Mouse (Mus musculus): ENCODE data around the gene Npcd. TPM values are rescaled to one million over a fixed set of nuclear protein-coding genes. Genes with fewer than 3 reads are reported as not detected.
A peak's percentile ranks its signal among the peaks of the same experiment; 100 is the strongest.

The Npcd gene
- polyA plus RNA-seq, 1 experiment: 0.55 TPM

GRCm38 (mm10) chr15:79744001-79744400 lies 90.0 kb downstream of the Npcd start:
- WGBS: 95% methylated on average over 11 of the region's 11 CpGs
- no peak overlapping the region for H3K4me3 ChIP-seq (ENCODE audit: control insufficient read depth, insufficient read depth, low read length)
- no peaks in the 10 kb centered on the region for H3K27me3 ChIP-seq (ENCODE audit: control insufficient read depth, insufficient read depth, low read length)
- no peak overlapping the region for H3K27ac ChIP-seq (ENCODE audit: control insufficient read depth, insufficient read depth, low read length)
- no peaks in the 10 kb centered on the region for H3K36me3 ChIP-seq (ENCODE audit: control insufficient read depth, insufficient read depth, low read length)
- H3K4me1 ChIP-seq (replicated peaks; ENCODE audit: control insufficient read depth, insufficient read depth, low read length): peaks cover 26% of the 10 kb centered on the region
- no peak for TF ChIP-seq CTCF (IDR thresholded peaks at IDR 0.05; ENCODE audit: borderline replicate concordance, control insufficient read depth, extremely low read depth, insufficient read depth, low read length, poor library complexity)
- TF ChIP-seq POLR2A (IDR thresholded peaks at IDR 0.05; ENCODE audit: control insufficient read depth, extremely low read depth, insufficient read depth, low read length, poor library complexity): no peak
- DNase-seq: no peak

GRCm38 (mm10) chr15:79742706-79743023 lies 91.4 kb downstream of the Npcd start:
- no peak for DNase-seq
- Histone ChIP-seq H3K4me1 (replicated peaks; ENCODE audit: control insufficient read depth, insufficient read depth, low read length) (peaks cover 28% of the 10 kb centered on the region), H3K4me3 (ENCODE audit: control insufficient read depth, insufficient read depth, low read length) (peak overlapping the region; percentile 96), H3K36me3 (ENCODE audit: control insufficient read depth, insufficient read depth, low read length) (peaks cover 9% of the 10 kb centered on the region), H3K27me3 (ENCODE audit: control insufficient read depth, insufficient read depth, low read length) (no peaks in the 10 kb centered on the region), H3K27ac (ENCODE audit: control insufficient read depth, insufficient read depth, low read length) (no peak overlapping the region)
- TF ChIP-seq CTCF (IDR thresholded peaks at IDR 0.05; ENCODE audit: borderline replicate concordance, control insufficient read depth, extremely low read depth, insufficient read depth, low read length, poor library complexity) (no peak), POLR2A (IDR thresholded peaks at IDR 0.05; ENCODE audit: control insufficient read depth, extremely low read depth, insufficient read depth, low read length, poor library complexity) (no peak)
- WGBS: 0% methylated on average over 23 of the region's 23 CpGs

GRCm38 (mm10) chr15:79741921-79742705 lies 91.9 kb downstream of the Npcd start, which contains the start of gene Sun2:
Gene Sun2, minus strand, starts transcription at chr15:79742536.
- Histone ChIP-seq H3K27me3 (ENCODE audit: control insufficient read depth, insufficient read depth, low read length) (no peaks in the 10 kb centered on the region), H3K36me3 (ENCODE audit: control insufficient read depth, insufficient read depth, low read length) (peaks cover 14% of the 10 kb centered on the region), H3K4me1 (replicated peaks; ENCODE audit: control insufficient read depth, insufficient read depth, low read length) (peaks cover 28% of the 10 kb centered on the region), H3K4me3 (ENCODE audit: control insufficient read depth, insufficient read depth, low read length) (peak within 1 kb of the TSS; percentile 96), H3K27ac (ENCODE audit: control insufficient read depth, insufficient read depth, low read length) (peak within 1 kb of the TSS; percentile 92)
- peak; percentile 95 for DNase-seq
- under 1% methylated on average over 93 of the region's 93 CpGs for WGBS
- TF ChIP-seq POLR2A (IDR thresholded peaks at IDR 0.05; ENCODE audit: control insufficient read depth, extremely low read depth, insufficient read depth, low read length, poor library complexity): peak; percentile 73
- 0 out of 2 replicates have a peak, but pooled peaks have one; percentile 30 for TF ChIP-seq CTCF (IDR thresholded peaks at IDR 0.05; ENCODE audit: borderline replicate concordance, control insufficient read depth, extremely low read depth, insufficient read depth, low read length, poor library complexity)

GRCm38 (mm10) chr15:79741173-79741858 lies 92.7 kb downstream of the Npcd start:
- peaks cover 22% of the 10 kb centered on the region for H3K36me3 ChIP-seq (ENCODE audit: control insufficient read depth, insufficient read depth, low read length)
- no peak for TF ChIP-seq CTCF (IDR thresholded peaks at IDR 0.05; ENCODE audit: borderline replicate concordance, control insufficient read depth, extremely low read depth, insufficient read depth, low read length, poor library complexity)
- no peak for TF ChIP-seq POLR2A (IDR thresholded peaks at IDR 0.05; ENCODE audit: control insufficient read depth, extremely low read depth, insufficient read depth, low read length, poor library complexity)
- DNase-seq: peak; percentile 55
- H3K4me3 ChIP-seq (ENCODE audit: control insufficient read depth, insufficient read depth, low read length): peak overlapping the region; percentile 96
- H3K27me3 ChIP-seq (ENCODE audit: control insufficient read depth, insufficient read depth, low read length): no peaks in the 10 kb centered on the region
- H3K4me1 ChIP-seq (replicated peaks; ENCODE audit: control insufficient read depth, insufficient read depth, low read length): peaks cover 28% of the 10 kb centered on the region
- 1% methylated on average over 14 of the region's 14 CpGs for WGBS
- peak overlapping the region; percentile 92 for H3K27ac ChIP-seq (ENCODE audit: control insufficient read depth, insufficient read depth, low read length)

GRCm38 (mm10) chr15:79740739-79741138 lies 93.3 kb downstream of the Npcd start:
- Histone ChIP-seq H3K27ac (ENCODE audit: control insufficient read depth, insufficient read depth, low read length) (peak overlapping the region; percentile 92), H3K4me3 (ENCODE audit: control insufficient read depth, insufficient read depth, low read length) (peak overlapping the region; percentile 96), H3K27me3 (ENCODE audit: control insufficient read depth, insufficient read depth, low read length) (no peaks in the 10 kb centered on the region), H3K4me1 (replicated peaks; ENCODE audit: control insufficient read depth, insufficient read depth, low read length) (peaks cover 30% of the 10 kb centered on the region), H3K36me3 (ENCODE audit: control insufficient read depth, insufficient read depth, low read length) (peaks cover 24% of the 10 kb centered on the region)
- TF ChIP-seq POLR2A (IDR thresholded peaks at IDR 0.05; ENCODE audit: control insufficient read depth, extremely low read depth, insufficient read depth, low read length, poor library complexity) (no peak), CTCF (IDR thresholded peaks at IDR 0.05; ENCODE audit: borderline replicate concordance, control insufficient read depth, extremely low read depth, insufficient read depth, low read length, poor library complexity) (no peak)
- WGBS: 38% methylated on average over 3 of the region's 3 CpGs
- no peak for DNase-seq

Other genes with a start within 250 kb of the Npcd start
- gene Dmc1, start 229.1 kb downstream of the Npcd start, polyA plus RNA-seq (2012; rRNA removed): 0.74 and 1.1 TPM in 2 replicates
- gene Fam227a, start 175.3 kb downstream of the Npcd start, polyA plus RNA-seq (2012; rRNA removed): 1.0 and 1.2 TPM in 2 replicates
- 16.0 and 17.9 TPM in 2 replicates for gene Cby1, start 175.0 kb downstream of the Npcd start, polyA plus RNA-seq (2012; rRNA removed)
- 51.7 and 65.2 TPM in 2 replicates for gene Tomm22, start 163.4 kb downstream of the Npcd start, polyA plus RNA-seq (2012; rRNA removed)
- 23.8 and 30.5 TPM in 2 replicates for gene Josd1, start 146.3 kb downstream of the Npcd start, polyA plus RNA-seq (2012; rRNA removed)
- gene Gtpbp1, start 143.4 kb downstream of the Npcd start, polyA plus RNA-seq (2012; rRNA removed): 91.3 and 114 TPM in 2 replicates
- 245 and 297 TPM in 2 replicates for gene Sun2, start 91.7 kb downstream of the Npcd start, polyA plus RNA-seq (2012; rRNA removed)
- gene Dnal4, start 56.4 kb downstream of the Npcd start, polyA plus RNA-seq (2012; rRNA removed): 51.2 and 51.3 TPM in 2 replicates
- gene Nptxr, start 29.5 kb downstream of the Npcd start, polyA plus RNA-seq (2012; rRNA removed): 1.2 and 1.4 TPM in 2 replicates
- 136 and 145 TPM in 2 replicates for gene Cbx6, start 451 bp upstream of the Npcd start, polyA plus RNA-seq (2012; rRNA removed)
- gene Apobec3, start 57.4 kb upstream of the Npcd start, polyA plus RNA-seq (2012; rRNA removed): 92.3 and 98.5 TPM in 2 replicates
- gene Cbx7, start 136.9 kb upstream of the Npcd start, polyA plus RNA-seq (2012; rRNA removed): 61.9 and 72.6 TPM in 2 replicates
- gene Pdgfb, start 180.7 kb upstream of the Npcd start, polyA plus RNA-seq (2012; rRNA removed): 10.9 and 11.6 TPM in 2 replicates